ENCODE assay signal across 8 mouse cellular contexts in the genomic region with DNA sequence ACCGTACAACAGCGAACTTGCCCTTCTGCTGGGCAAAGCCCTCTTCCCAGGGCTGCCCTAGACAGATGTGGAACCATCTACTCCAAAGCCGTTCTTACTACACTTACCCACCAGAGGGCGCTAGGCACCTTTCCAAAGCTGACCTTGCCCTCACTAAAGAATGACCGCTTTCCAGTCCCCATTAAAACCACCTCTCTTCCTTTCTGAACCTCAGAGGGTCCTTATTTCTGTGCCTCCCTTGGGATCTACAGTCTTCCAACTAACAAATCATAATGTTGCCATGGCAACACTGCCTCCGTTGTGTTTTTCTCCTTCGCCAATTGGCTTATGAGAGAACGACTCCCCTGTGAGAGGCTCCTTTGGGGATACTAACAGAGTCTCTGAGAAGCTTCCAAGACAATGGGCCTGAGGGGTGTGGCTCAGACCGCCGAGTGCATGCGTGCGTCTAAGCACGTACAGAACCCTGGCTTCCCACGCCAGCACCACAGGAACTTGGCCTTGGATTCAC. TPM values are rescaled to one million over a fixed set of nuclear protein-coding genes. Genes with fewer than 3 reads are reported as not detected.
DNase-seq lines count a peak whose midpoint lies in the region; ATAC-seq lines count a peak whose summit lies in the region.

No protein-coding gene starts in this region.

- no peaks in the 10 kb centered on the region for H3K36me3 ChIP-seq in hindbrain, embryonic 13.5 days

- ATAC-seq in hindbrain, embryonic 13.5 days (ENCODE audit: low FRiP score), result peak; percentile 90
- no peak for ATAC-seq in activated CD4-positive, CD25-positive, alpha-beta regulatory T cell, adult 4 months

- H3K27ac ChIP-seq in hindbrain, embryonic 13.5 days, result peak overlapping the region; percentile 25

- 8% methylated on average over 14 of the region's 14 CpGs for WGBS in hindbrain, embryonic 13.5 days

- H3K4me3 ChIP-seq in hindbrain, embryonic 13.5 days, result no peak overlapping the region

- H3K4me1 ChIP-seq in hindbrain, embryonic 13.5 days (replicated peaks), result peaks cover 18% of the 10 kb centered on the region

- peak overlapping the region; percentile 16; the same call in 1 of the 2 replicates for H3K4me2 ChIP-seq in hindbrain, embryonic 13.5 days

- no peaks in the 10 kb centered on the region for H3K27me3 ChIP-seq in hindbrain, embryonic 13.5 days

- no peak overlapping the region for H3K9ac ChIP-seq in hindbrain, embryonic 13.5 days

- no peaks in the 10 kb centered on the region for H3K9me3 ChIP-seq in hindbrain, embryonic 13.5 days

- peak; percentile 95 for DNase-seq in R1 (ENCODE audit: low read depth, low spot score)
- DNase-seq in cerebellum, adult 9-11 months, result peak; percentile 45
- peak; percentile 25 to 66 for DNase-seq in frontal cortex, postnatal 14 days (ENCODE audit: low spot score in 2 of 2)
- DNase-seq in layer of hippocampus, postnatal 10 days (ENCODE audit: low spot score in 2 of 2), result peak; percentile 72 to 77
- DNase-seq in lung, postnatal 36 days, result peak; percentile 88
- DNase-seq in retina, postnatal 7 days (ENCODE audit: low read depth, low spot score), result peak; percentile 46

RNA-seq across cellular contexts. Expression of gene Trim56, which starts 6.7 kb away (rescaled TPM):
- polyA plus RNA-seq in hindbrain, embryonic 13.5 days (2015; fragmentation: Nextera tagmentation; extraction: Ambion mirVana), result 2.4 and 2.8 TPM in 2 replicates
- 1 to 10 TPM; 4.8 to 5.2 TPM for total RNA-seq in layer of hippocampus, postnatal 10 days (2021)
- polyA plus RNA-seq in activated CD4-positive, CD25-positive, alpha-beta regulatory T cell, adult 4 months (2017; shearing (Covaris generic)), result 10 to 100 TPM; 15.1 to 15.6 TPM

RNA-seq across cellular contexts. Expression of gene Muc3, which starts 26.4 kb away (rescaled TPM):
- polyA plus RNA-seq in hindbrain, embryonic 13.5 days (2015; fragmentation: Nextera tagmentation; extraction: Ambion mirVana), result not detected in 2 replicates
- not detected for total RNA-seq in layer of hippocampus, postnatal 10 days (2021)
- polyA plus RNA-seq in activated CD4-positive, CD25-positive, alpha-beta regulatory T cell, adult 4 months (2017; shearing (Covaris generic)), result under 1 TPM in 1 of 2 experiments, not detected in 1; 0.22 TPM

RNA-seq across cellular contexts. Expression of gene Serpine1, which starts 50.7 kb away (rescaled TPM):
- polyA plus RNA-seq in hindbrain, embryonic 13.5 days (2015; fragmentation: Nextera tagmentation; extraction: Ambion mirVana), result 0.06 and 0.16 TPM in 2 replicates
- under 1 TPM; 0.80 to 0.96 TPM for total RNA-seq in layer of hippocampus, postnatal 10 days (2021)
- polyA plus RNA-seq in activated CD4-positive, CD25-positive, alpha-beta regulatory T cell, adult 4 months (2017; shearing (Covaris generic)), result not detected

Comparison
In these comparisons a context has a peak if more than half of its experiments do, and no peak if none do; other contexts are left out.
1. DNase-seq: peak in every context shown above with its lines; median percentile 95 in R1; 88 in lung, postnatal 36 days; 74 in layer of hippocampus, postnatal 10 days; 46 in retina, postnatal 7 days; 46 in frontal cortex, postnatal 14 days; 45 in cerebellum, adult 9-11 months.